Mouse (Mus musculus): ENCODE results near the gene Cbx7. TPM values are rescaled to one million over a fixed set of nuclear protein-coding genes. Genes with fewer than 3 reads are reported as not detected.
A peak's percentile ranks its signal among the peaks of the same experiment; 100 is the strongest.

Gene Cbx7
- polyA plus RNA-seq, 1 experiment from 2014 or later = 1.5 TPM

DNA sequence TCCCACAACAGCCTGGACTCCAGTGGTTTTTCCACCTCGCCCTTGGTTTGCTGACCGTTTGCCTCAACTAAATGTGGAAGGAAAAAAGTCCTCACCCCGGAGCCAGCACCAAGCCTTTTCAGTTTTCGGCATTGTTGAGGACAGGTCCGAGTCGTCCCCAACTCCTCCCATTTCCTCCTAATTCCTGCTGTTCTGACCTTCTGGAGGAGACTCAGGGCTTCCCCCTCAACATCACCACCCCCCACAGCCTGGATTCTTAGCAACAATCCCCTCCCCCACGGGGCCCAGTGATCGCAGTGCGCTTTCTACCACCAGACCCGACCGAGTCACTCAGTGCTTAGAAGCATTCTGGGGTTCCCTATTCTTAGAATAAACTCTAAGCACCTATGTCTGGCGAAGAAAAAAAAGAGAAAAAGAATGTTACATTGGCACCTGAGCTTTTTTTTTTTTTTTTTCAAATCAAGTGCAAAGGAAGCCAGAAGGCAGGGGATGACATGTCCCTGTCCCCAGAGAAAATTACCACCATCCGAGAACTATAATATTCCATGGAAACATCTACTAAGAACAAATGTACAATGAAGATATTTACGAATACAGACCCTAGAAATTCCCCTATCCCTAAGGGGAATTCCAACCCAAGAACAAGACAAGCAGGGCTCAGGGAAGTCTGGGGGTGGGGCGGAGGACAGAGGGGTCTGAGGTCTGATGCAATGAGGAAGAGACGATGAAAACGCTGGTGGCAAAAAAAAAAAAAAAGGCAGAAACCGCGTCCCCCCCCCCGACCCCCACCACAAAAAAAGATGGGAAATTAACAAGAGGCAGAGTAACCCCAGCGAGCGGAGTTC is 37.0 kb downstream of the Cbx7 start:
- Histone ChIP-seq H3K4me2 (peak overlapping the region; percentile 96), H3K27ac (replicated peaks) (no peak overlapping the region), H3K27me3 (replicated peaks) (peaks cover 82% of the 10 kb centered on the region), H3K9ac (peak overlapping the region; percentile 33; the same call in 1 of the 2 replicates), H3K36me3 (no peaks in the 10 kb centered on the region), H3K4me1 (peaks cover 20% of the 10 kb centered on the region), H3K9me3 (no peaks in the 10 kb centered on the region), H3K4me3 (peak overlapping the region; percentile 76)
- WGBS = 4% methylated on average over 22 of the region's 22 CpGs
- no peak for ATAC-seq (ENCODE audit: extremely low read depth, insufficient number of reproducible peaks, low FRiP score, low TSS enrichment)

DNA sequence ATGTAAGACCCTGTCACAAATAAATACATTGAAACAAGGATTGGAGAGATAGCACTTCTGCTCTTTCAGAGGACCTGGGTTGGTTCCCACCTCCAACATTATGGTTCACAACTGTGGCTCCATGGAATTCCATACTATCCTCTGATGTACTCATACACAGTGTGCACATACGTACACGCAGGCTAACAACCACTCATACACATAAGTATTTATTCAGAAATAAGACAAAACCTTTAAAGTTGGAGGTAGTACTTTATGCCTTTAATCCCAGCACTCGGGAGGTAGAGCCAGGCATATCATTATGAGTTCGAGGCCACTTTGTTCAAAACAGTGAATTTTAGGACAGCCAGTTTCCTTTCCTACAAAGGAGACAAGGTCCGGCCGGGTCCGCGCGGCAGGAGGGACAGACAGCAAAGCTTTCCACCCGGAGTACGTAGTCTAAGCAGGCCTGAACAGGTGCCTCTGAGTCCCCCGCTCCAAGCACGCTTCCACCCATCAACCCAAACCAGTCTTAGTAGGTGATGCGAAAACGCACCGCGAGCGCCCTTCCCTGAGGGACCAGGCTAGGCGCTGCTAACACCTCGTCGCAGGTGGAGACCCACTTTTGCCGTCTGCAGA is 37.8 kb downstream of the Cbx7 start:
- Histone ChIP-seq H3K9ac (peak overlapping the region; percentile 33; the same call in 1 of the 2 replicates), H3K4me2 (peak overlapping the region; percentile 96), H3K36me3 (no peaks in the 10 kb centered on the region), H3K4me1 (peaks cover 20% of the 10 kb centered on the region), H3K27ac (replicated peaks) (no peak overlapping the region), H3K9me3 (no peaks in the 10 kb centered on the region), H3K27me3 (replicated peaks) (peaks cover 84% of the 10 kb centered on the region), H3K4me3 (peak overlapping the region; percentile 76)
- ATAC-seq (ENCODE audit: extremely low read depth, insufficient number of reproducible peaks, low FRiP score, low TSS enrichment) = no peak
- WGBS = 8% methylated on average over 22 of the region's 22 CpGs

DNA sequence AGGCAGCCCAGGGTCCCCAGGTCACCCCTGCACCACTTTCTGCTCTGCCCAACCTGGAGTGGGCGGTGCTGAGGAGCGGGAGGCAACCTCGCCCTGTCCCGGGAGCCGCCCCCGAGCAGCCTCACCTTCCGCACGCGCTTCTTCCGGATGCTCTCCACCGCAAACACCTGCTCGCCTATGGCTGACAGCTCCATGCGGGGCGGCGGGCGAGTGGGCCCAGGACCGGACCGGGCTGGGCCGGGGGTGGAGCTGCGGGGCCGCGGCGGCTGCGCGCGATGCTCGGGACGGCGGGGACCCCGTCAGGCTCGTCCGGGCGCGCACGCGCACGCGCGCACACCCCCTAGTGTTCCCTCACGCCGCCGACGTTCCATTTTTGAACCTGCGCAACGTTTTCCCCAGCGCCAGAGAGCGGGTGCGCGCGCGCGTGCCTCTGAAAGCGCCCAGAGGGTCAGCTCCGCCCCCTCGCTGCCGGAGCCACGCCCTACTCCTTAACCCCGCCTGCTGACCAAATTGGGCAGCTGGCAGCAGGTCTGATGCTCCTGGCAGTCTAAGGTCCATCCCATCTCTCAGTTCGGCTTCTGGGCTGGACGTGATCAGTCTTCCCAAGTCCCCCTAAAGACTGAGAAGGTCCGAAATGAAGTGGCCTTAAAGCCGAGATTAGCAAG is 38.5 kb downstream of the Cbx7 start:
- no peaks in the 10 kb centered on the region for H3K36me3 ChIP-seq
- peak overlapping the region; percentile 76 for H3K4me3 ChIP-seq
- peak overlapping the region; percentile 45 for H3K27ac ChIP-seq (replicated peaks)
- 1% methylated on average over 58 of the region's 62 CpGs for WGBS
- H3K4me2 ChIP-seq = peak overlapping the region; percentile 96
- peaks cover 79% of the 10 kb centered on the region for H3K27me3 ChIP-seq (replicated peaks)
- H3K4me1 ChIP-seq = peaks cover 23% of the 10 kb centered on the region
- H3K9me3 ChIP-seq = no peaks in the 10 kb centered on the region
- peak; percentile 70 for ATAC-seq (ENCODE audit: extremely low read depth, insufficient number of reproducible peaks, low FRiP score, low TSS enrichment)
- H3K9ac ChIP-seq = peak overlapping the region; percentile 83

DNA sequence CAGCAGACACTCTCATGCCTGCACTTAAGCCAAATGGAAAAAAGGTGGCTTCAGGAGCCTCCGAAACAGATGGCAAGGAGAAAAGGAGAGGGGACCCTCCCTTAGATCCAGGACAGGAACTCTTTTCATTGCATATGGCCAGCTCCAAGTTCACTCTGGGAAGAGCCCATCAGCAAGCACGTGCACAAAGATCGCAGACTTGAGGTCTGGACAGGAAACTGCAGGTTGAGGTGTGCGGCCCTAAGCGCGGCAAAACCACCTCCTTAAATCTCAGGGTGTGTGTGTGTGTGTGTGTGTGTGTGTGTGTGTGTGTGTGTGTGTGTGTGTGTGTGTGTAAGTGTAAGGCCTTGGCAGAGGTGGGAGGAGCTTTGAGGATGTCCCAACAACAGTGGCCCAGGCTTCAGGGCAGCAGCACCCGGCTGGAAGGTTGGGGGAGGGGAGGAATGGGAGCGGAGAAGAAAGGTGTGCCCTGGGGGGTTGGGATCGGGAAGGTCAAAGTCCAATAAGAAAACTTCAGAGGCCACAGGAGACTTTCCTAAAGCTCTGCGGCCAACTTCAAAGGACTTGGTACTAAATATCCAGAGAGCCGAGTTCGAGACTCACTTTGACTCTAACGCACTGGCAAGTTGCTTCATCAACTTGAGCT is 39.3 kb downstream of the Cbx7 start:
- no peaks in the 10 kb centered on the region for H3K9me3 ChIP-seq
- peak overlapping the region; percentile 96 for H3K4me2 ChIP-seq
- no peak for ATAC-seq (ENCODE audit: extremely low read depth, insufficient number of reproducible peaks, low FRiP score, low TSS enrichment)
- WGBS = 19% methylated on average over 13 of the region's 13 CpGs
- H3K27me3 ChIP-seq (replicated peaks) = peaks cover 75% of the 10 kb centered on the region
- H3K4me1 ChIP-seq = peaks cover 27% of the 10 kb centered on the region
- H3K4me3 ChIP-seq = peak overlapping the region; percentile 76
- peak overlapping the region; percentile 83; the same call in 1 of the 2 replicates for H3K9ac ChIP-seq
- peak overlapping the region; percentile 45; the same call in 1 of the 2 replicates for H3K27ac ChIP-seq (replicated peaks)
- H3K36me3 ChIP-seq = no peaks in the 10 kb centered on the region

DNA sequence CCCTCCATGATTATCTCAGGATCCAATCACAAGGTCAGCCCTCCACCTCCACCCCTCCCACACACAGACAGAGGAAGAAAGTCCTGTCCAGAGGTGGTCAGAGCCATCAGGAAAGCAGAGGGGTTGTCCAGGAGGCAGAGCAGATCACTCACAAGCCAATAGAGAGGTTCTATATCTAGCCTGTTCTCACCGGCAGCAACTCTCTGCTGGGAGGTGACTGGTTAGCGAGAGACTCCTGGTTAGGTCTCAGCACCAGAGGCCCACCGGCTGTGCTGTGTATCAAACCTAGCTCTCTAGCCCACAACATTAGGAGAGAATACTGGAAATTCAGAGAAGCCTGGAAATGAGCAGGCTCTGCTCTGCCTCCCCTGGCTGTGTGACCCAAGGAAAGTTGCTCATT is 41.2 kb downstream of the Cbx7 start:
- H3K4me1 ChIP-seq = peaks cover 27% of the 10 kb centered on the region
- H3K4me3 ChIP-seq = 0 out of 2 replicates have a peak overlapping the region, but pooled peaks have one; percentile 72
- H3K36me3 ChIP-seq = no peaks in the 10 kb centered on the region
- H3K9ac ChIP-seq = no peak overlapping the region
- no peaks in the 10 kb centered on the region for H3K9me3 ChIP-seq
- 72% methylated on average over 3 of the region's 3 CpGs for WGBS
- peak overlapping the region; percentile 96; the same call in 1 of the 2 replicates for H3K4me2 ChIP-seq
- no peak overlapping the region for H3K27ac ChIP-seq (replicated peaks)
- ATAC-seq (ENCODE audit: extremely low read depth, insufficient number of reproducible peaks, low FRiP score, low TSS enrichment) = no peak
- peaks cover 58% of the 10 kb centered on the region for H3K27me3 ChIP-seq (replicated peaks)

DNA sequence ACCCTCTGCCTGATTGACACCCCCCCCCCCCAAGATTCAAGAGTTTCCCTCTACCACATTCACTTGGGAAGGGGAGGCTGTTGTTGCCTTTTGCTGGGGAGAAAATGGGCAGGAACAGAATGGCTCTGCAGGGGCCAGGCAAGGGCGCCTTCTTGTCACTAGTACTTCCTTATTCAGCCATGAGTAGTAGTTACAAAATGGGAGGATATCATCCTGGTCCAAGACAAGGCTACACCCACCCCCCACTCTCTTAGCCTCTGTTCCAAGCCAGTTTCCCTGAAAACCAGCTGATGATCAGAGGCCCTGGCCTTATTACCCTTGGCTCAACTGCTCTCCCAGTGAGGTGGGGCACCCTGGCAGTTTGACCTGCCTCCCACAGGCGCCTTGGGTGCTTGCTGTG is 42.2 kb downstream of the Cbx7 start:
- peaks cover 48% of the 10 kb centered on the region for H3K27me3 ChIP-seq (replicated peaks)
- H3K9ac ChIP-seq = no peak overlapping the region
- peaks cover 22% of the 10 kb centered on the region for H3K4me1 ChIP-seq
- no peaks in the 10 kb centered on the region for H3K9me3 ChIP-seq
- no peaks in the 10 kb centered on the region for H3K36me3 ChIP-seq
- peak overlapping the region; percentile 96 for H3K4me2 ChIP-seq
- WGBS = 83% methylated on average over 2 of the region's 2 CpGs
- peak overlapping the region; percentile 20 for H3K27ac ChIP-seq (replicated peaks)
- H3K4me3 ChIP-seq = peak overlapping the region; percentile 72
- ATAC-seq (ENCODE audit: extremely low read depth, insufficient number of reproducible peaks, low FRiP score, low TSS enrichment) = no peak

DNA sequence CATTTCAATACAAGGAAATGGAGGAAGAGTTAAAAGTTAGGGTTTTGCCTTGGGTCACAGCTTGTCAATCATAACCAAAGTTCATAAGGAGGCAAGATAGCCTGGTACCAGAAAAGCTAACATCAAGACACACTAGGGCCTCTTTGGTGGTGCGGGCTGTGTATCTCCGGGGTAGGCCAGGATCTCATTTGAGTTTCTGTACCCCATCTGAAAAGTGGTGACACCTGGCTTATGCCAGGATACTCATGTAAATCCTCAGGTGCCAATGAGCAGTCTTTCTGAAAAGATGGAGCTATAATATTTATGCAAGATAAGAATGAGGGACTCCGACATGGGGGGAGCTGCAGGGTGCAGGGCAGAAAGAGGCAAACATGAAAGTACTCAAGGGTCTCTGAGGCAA is 42.6 kb downstream of the Cbx7 start:
- 83% methylated on average over 3 of the region's 3 CpGs for WGBS
- Histone ChIP-seq H3K9ac (peak overlapping the region; percentile 85), H3K4me3 (peak overlapping the region; percentile 72), H3K27ac (replicated peaks) (peak overlapping the region; percentile 61), H3K4me1 (peaks cover 17% of the 10 kb centered on the region), H3K27me3 (replicated peaks) (peaks cover 44% of the 10 kb centered on the region), H3K9me3 (no peaks in the 10 kb centered on the region), H3K36me3 (no peaks in the 10 kb centered on the region), H3K4me2 (peak overlapping the region; percentile 96)
- no peak for ATAC-seq (ENCODE audit: extremely low read depth, insufficient number of reproducible peaks, low FRiP score, low TSS enrichment)

DNA sequence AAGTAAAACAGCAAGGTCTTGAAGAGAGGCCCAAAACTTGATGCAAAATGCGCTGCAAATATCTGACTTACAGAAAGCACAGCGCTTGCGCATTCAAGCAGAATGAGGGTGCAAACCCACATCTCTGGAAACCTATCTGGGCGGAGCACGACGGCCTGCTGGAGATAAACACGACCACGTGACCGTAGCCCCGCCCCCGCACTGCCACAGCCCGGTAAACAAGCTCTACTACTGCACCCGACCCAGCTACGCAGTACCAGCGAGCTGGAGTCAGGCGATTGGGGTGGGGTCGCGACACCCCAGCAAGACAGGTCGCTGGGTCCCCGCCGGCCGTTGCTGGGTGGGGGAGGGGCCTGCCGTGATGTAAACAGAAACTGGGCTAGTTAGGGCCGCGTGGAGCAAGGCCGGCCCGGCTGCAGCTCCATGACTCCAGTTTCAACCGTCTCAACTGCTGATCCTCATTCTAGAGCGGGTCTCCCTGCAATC is 43.2 kb downstream of the Cbx7 start:
- Histone ChIP-seq H3K9ac (peak overlapping the region; percentile 85), H3K4me3 (peak overlapping the region; percentile 72), H3K4me1 (peaks cover 12% of the 10 kb centered on the region), H3K27me3 (replicated peaks) (peaks cover 37% of the 10 kb centered on the region), H3K4me2 (peak overlapping the region; percentile 96), H3K27ac (replicated peaks) (peak overlapping the region; percentile 72), H3K9me3 (no peaks in the 10 kb centered on the region), H3K36me3 (no peaks in the 10 kb centered on the region)
- ATAC-seq (ENCODE audit: extremely low read depth, insufficient number of reproducible peaks, low FRiP score, low TSS enrichment) = peak; percentile 82
- under 1% methylated on average over 29 of the region's 29 CpGs for WGBS

DNA sequence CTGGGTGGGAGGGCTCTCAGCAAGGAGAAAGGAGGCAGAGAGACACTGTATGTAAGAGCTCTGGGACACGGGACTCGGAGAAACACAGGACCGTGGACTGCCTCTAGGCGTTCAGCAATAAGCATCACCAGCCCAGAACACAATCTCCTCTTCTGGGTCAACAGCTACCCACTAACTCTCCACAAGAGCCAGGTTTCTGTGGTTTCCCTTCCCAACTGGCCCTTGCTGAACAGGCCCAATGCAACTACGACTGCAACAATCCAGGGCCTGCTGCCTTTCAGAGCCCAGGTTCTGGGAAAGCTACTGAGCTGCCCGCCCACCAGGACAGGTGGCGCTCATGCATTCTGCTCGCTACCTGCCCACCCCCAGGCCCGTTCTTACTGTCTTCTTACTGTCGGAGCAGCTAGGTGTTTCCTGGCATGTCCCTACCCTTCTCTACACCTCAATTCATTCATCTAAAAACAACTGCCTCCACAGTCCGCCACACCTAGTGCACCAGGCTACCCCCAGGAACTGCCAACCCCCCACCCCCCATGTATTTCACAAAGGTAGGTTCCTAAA is 44.0 kb downstream of the Cbx7 start:
- ATAC-seq (ENCODE audit: extremely low read depth, insufficient number of reproducible peaks, low FRiP score, low TSS enrichment) = no peak
- peak overlapping the region; percentile 96 for H3K4me2 ChIP-seq
- peaks cover 8% of the 10 kb centered on the region for H3K4me1 ChIP-seq
- H3K27me3 ChIP-seq (replicated peaks) = peaks cover 30% of the 10 kb centered on the region
- peak overlapping the region; percentile 85 for H3K9ac ChIP-seq
- H3K27ac ChIP-seq (replicated peaks) = peak overlapping the region; percentile 72
- H3K36me3 ChIP-seq = no peaks in the 10 kb centered on the region; the same call in 1 of the 2 replicates
- no peaks in the 10 kb centered on the region for H3K9me3 ChIP-seq
- peak overlapping the region; percentile 72 for H3K4me3 ChIP-seq
- WGBS = 66% methylated on average over 11 of the region's 11 CpGs

DNA sequence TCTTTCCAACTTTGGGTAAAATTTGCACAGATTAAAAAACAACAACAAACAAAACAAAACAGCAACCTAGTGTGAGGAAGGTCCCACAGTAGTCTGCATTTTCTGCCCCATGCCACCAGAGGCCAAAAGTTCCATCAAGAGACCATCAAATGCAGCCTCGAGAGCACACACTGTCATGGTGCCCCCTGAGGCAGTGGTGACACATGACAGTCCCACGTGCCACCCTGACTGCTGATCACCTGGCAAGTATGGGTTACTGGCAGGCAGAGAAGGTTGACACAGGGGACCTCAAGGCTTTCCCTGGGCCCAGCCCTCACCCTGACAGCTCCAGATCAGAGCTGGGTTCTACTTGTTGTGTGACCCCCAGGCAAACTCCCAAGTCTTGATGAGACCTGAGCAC is 51.1 kb downstream of the Cbx7 start:
- Histone ChIP-seq H3K9ac (no peak overlapping the region), H3K27ac (replicated peaks) (no peak overlapping the region), H3K4me2 (no peak overlapping the region), H3K27me3 (replicated peaks) (0 out of 2 replicates have a peak, but pooled peaks cover 3% of the 10 kb centered on the region), H3K9me3 (no peaks in the 10 kb centered on the region; the same call in 1 of the 2 replicates), H3K4me3 (no peak overlapping the region), H3K36me3 (no peaks in the 10 kb centered on the region; the same call in 1 of the 2 replicates), H3K4me1 (no peaks in the 10 kb centered on the region)
- ATAC-seq (ENCODE audit: extremely low read depth, insufficient number of reproducible peaks, low FRiP score, low TSS enrichment) = no peak
- 33% methylated on average over 2 of the region's 2 CpGs for WGBS
